23 mouse cellular contexts compared by ENCODE assay signal in genomic region chr2:71200485-71200884, GRCm38 (mm10). TPM values are rescaled to one million over a fixed set of nuclear protein-coding genes. Genes with fewer than 3 reads are reported as not detected.
A peak's percentile ranks its signal among the peaks of the same experiment; 100 is the strongest.
DNase-seq lines count a peak whose midpoint lies in the region; ATAC-seq and TF ChIP-seq lines count a peak whose summit lies in the region.
"Had no signal": no experiment of that assay in that cellular context is flagged by ENCODE, and none has a peak within 500 bp of the region (broad histone marks: within the 10 kb centered on the region; RNA-seq: fewer than 3 reads in every experiment).

No protein-coding gene starts in this region.

- H3K36me3 ChIP-seq in kidney, postnatal 0 days (ENCODE audit: insufficient read depth, low read length) = no peaks in the 10 kb centered on the region
- H3K36me3 ChIP-seq: embryonic facial prominence, embryonic 13.5 days; embryonic facial prominence, embryonic 15.5 days; forebrain, embryonic 10.5 days; forebrain, embryonic 12.5 days had no signal

- H3K4me1 ChIP-seq in kidney, postnatal 0 days (replicated peaks; ENCODE audit: insufficient read depth, low read length) = no peaks in the 10 kb centered on the region
- H3K4me1 ChIP-seq: embryonic facial prominence, embryonic 15.5 days; forebrain, embryonic 10.5 days; forebrain, embryonic 12.5 days had no signal

- H3K9me3 ChIP-seq in kidney, postnatal 0 days (replicated peaks; ENCODE audit: low read length) = no peaks in the 10 kb centered on the region
- H3K9me3 ChIP-seq: embryonic facial prominence, embryonic 13.5 days; embryonic facial prominence, embryonic 15.5 days; forebrain, embryonic 10.5 days; forebrain, embryonic 12.5 days had no signal

- H3K4me2 ChIP-seq in kidney, postnatal 0 days (ENCODE audit: low read length) = no peak overlapping the region
- H3K4me2 ChIP-seq: embryonic facial prominence, embryonic 13.5 days; embryonic facial prominence, embryonic 15.5 days; forebrain, embryonic 12.5 days had no signal

- H3K4me3 ChIP-seq in kidney, postnatal 0 days (replicated peaks; ENCODE audit: low read depth, low read length) = no peak overlapping the region
- H3K4me3 ChIP-seq: embryonic facial prominence, embryonic 13.5 days; embryonic facial prominence, embryonic 15.5 days; erythroblast, embryonic 14.5 days; forebrain, embryonic 10.5 days; forebrain, embryonic 12.5 days had no signal

- peak; percentile 89 for DNase-seq in heart, adult 11 months
- no peak for DNase-seq in heart, adult 8-10 months (ENCODE audit: low spot score)
- DNase-seq in kidney, postnatal 0 days (ENCODE audit: low spot score) = peak; percentile 23
- DNase-seq in kidney, postnatal 10 days = no peak
- DNase-seq in right cerebral cortex, adult 18-20 months = peak; percentile 11
- no peak for DNase-seq in right cerebral cortex, postnatal 4 days
- no peak for DNase-seq in cerebellum, adult 11 months
- DNase-seq: adrenal gland, adult 2 months; adrenal gland, postnatal 10 days; adrenal gland, postnatal 25 days; cerebellum, adult 18-20 months; cerebellum, adult 8-10 months; cerebellum, adult 9-11 months; cerebellum, postnatal 14 days; cerebellum, postnatal 36 days; embryo, embryonic 11 days had no signal

- no peak for ATAC-seq in kidney, postnatal 0 days (replicated peaks; ENCODE audit: low FRiP score, low read depth)
- ATAC-seq: forebrain, embryonic 14.5 days; forebrain, embryonic 16.5 days had no signal

- H3K27ac ChIP-seq in kidney, postnatal 0 days = no peak overlapping the region
- H3K27ac ChIP-seq: embryonic facial prominence, embryonic 13.5 days; embryonic facial prominence, embryonic 15.5 days; forebrain, embryonic 10.5 days; forebrain, embryonic 12.5 days had no signal

- WGBS in kidney, postnatal 0 days = 30% methylated on average over 4 of the region's 4 CpGs

- TF ChIP-seq CTCF in kidney, postnatal 0 days (IDR thresholded peaks at IDR 0.05; ENCODE audit: low read depth) = no peak

- no peak overlapping the region for H3K9ac ChIP-seq in kidney, postnatal 0 days (ENCODE audit: low read depth, low read length)
- H3K9ac ChIP-seq: embryonic facial prominence, embryonic 13.5 days; embryonic facial prominence, embryonic 15.5 days; forebrain, embryonic 12.5 days had no signal

- H3K27me3 ChIP-seq in kidney, postnatal 0 days (ENCODE audit: insufficient read depth, low read length) = no peaks in the 10 kb centered on the region
- H3K27me3 ChIP-seq: embryonic facial prominence, embryonic 13.5 days; embryonic facial prominence, embryonic 15.5 days; forebrain, embryonic 12.5 days had no signal

RNA-seq across cellular contexts. Expression of gene Dync1i2, which starts 11.0 kb away (rescaled TPM):
- 10 to 100 TPM; 53.5 to 61.3 (median 59.5) TPM for total RNA-seq in heart, adult 8-10 months (2022)
- polyA plus RNA-seq in kidney, postnatal 0 days (2015; fragmentation: Nextera tagmentation; extraction: Ambion mirVana) = 80.9 and 88.8 TPM in 2 replicates

Comparison
In these comparisons a context has a peak if more than half of its experiments do, and no peak if none do; other contexts are left out.
1. DNase-seq: peak in heart, adult 11 months (single experiment), kidney, postnatal 0 days (single experiment) and right cerebral cortex, adult 18-20 months (single experiment); none in heart, adult 8-10 months (single experiment), kidney, postnatal 10 days (single experiment), right cerebral cortex, postnatal 4 days (single experiment) and cerebellum, adult 11 months (single experiment).